Mouse (Mus musculus) layer of hippocampus, postnatal 25 days (tissue): ENCODE results near the gene Bpifb2. TPM values are rescaled to one million over a fixed set of nuclear protein-coding genes. Genes with fewer than 3 reads are reported as not detected.
"Not testable (repeated sequence)": the region's sequence is repeated elsewhere in the genome, so short reads cannot be mapped to it uniquely, and the experiment has no call there.

Experiments
- DNase-seq, 2 experiments: peaks; one replicate each; pipeline ENCODE4 v3.0.0; 2022; ENCODE audit warnings: mixed read lengths in 2 of 2, low spot score in 1 of 2; ENCODE audit errors: extremely low spot score in 1 of 2
- total RNA-seq, 2 experiments: library from RNA; stranded (reverse); gene quantifications; 2 replicates each; pipeline ENCODE4 v1.2.3; 2021

Gene Bpifb2
- total RNA-seq: not detected

DNA sequence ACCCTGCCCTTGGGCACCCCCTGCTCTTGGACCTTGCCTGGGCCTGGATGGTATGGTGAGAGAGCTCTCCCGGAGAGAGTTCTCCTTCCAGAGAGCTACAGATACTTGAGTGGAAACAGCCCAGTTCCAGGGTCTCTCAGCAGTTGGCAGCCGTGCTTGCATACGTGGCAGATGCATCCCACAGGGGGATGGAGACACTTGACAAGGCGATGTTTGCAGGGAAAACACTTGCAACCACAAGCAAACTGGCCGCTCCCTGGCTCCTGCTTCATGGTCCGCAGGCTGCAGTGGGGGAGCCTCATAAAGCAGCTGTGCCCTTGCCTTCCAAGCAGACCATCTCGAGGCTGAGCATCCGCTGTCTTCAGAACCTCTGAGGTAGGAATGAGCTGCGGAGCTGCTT is at the start of gene Bpifb2:
TSS of gene Bpifb2 (plus strand) at position 301 of the 400 bp plus-strand sequence.
- no peak for DNase-seq

DNA sequence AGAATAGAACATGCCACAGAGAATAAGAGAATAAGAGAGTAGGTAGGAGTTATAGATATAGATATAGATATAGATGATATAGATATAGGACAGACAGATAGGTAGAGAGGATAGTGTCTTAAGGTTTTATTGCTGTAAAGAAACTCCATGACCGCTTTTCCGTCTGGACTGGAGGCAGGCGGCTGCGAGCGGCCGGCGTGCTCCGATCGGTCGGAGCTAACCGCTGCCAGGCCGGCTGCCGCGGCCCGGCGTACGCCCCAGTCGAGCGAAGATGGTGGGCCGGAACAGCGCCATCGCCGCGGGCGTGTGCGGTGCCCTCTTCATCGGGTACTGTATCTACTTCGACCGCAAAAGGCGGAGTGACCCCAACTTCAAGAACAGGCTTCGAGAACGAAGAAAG is 48.9 kb upstream of the Bpifb2 start:
- DNase-seq: not testable (repeated sequence)

DNA sequence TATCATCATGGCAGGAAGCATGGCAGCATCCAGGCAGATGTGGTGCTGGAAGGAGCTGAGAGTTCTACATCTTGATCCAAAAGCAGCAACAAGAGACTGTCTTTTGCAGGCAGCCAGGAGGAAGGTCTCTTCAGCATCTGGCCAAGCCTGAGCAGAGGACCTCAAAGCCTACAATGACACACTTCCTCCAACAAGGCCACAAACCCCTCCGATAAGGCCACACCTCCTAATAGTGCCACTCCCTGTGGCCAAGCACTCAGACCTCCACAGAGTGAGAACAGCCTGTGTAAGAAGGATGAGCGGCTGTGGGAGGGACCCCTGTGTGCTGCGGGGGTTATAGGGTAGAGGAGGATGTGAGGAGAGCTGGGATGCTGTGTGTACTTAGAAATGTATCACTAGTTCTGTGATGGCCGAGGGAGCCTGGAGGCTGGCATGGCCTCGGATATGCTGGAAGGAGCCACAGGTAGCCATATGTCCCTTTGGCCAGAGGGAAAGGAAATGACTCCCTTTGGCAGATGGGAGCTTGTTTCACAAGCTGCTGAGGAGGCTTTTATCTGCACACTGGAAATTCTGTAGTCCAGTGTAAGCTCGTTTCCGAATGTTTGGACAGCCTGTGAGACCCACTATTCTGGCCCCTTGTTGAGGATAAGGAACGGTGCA is 47.5 kb upstream of the Bpifb2 start:
- no peak for DNase-seq

DNA sequence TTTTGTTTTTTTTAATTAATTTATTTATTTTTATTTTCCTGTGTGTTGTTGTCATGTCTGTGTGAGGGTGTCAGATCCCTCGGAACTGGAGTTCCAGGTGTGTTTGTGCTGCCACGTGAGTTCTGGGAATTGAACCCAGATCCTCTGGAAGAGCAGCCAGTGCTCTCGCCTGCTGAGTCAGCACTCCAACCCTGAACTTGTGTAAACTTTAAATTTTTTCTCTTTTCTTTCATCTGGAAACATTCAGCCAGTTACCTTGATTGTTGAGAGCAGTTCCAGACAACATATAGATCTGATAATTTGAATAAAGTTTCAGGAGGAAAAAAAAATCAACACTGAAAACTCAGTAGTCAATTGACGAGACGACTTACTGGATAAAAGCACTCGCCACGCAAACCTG is 46.1 kb upstream of the Bpifb2 start:
- DNase-seq: no peak

DNA sequence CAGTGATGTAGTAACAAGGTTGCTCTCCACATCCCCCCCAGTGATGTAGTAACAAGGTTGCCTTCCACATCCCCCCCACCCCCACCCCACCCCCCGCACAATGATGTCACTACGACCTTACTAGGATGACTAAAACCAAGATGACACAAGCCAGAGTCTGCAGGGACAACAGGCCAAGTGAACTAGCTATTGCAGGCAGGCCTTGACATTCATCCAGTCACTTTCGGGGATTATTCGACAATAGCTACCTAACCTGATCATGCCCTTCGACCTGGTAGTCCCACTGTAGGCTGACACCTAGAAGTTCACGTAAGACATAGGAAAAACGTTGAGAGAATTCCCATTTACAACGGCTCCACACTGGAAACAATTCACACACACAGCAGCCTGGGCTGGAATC is 41.6 kb upstream of the Bpifb2 start:
- no peak for DNase-seq

DNA sequence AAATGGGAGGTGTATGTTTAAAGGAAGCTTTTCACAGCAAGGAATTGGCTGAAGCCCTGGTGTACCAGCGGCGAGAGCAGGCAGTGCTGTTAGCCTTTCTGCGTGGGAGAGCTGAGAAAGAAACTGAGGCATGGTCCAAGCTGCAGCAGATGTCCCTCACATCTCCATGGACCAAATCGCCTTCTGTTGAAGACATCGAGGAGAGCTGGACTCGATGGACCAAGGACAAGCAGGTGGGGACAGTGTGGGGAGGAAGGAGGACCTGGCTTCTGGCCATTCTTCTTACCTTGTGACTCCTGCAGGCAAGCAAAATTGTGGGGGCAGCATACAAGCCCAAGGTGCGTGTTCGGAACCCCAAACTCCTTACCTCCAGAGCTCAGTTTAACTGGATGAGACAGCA is 32.0 kb upstream of the Bpifb2 start:
- DNase-seq: no peak

DNA sequence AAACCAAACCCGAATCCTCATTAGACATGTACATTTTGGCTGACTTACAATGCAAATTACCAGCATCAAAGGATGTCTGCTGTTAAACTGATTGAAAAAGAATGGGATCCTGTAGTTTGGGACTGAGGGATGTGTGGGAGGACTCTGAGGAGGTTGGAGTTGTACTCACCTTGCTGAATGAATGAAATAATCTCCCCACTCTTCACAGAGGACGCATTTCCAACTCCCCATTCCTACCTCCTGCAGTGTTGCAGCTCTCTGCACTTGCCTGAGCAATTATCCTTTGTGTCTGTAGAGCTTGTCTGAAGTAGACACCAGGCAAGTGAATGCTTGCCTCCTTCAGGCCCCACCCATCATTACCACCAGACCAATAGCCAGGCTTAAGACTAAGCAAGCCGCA is 26.5 kb upstream of the Bpifb2 start:
- DNase-seq: no peak

DNA sequence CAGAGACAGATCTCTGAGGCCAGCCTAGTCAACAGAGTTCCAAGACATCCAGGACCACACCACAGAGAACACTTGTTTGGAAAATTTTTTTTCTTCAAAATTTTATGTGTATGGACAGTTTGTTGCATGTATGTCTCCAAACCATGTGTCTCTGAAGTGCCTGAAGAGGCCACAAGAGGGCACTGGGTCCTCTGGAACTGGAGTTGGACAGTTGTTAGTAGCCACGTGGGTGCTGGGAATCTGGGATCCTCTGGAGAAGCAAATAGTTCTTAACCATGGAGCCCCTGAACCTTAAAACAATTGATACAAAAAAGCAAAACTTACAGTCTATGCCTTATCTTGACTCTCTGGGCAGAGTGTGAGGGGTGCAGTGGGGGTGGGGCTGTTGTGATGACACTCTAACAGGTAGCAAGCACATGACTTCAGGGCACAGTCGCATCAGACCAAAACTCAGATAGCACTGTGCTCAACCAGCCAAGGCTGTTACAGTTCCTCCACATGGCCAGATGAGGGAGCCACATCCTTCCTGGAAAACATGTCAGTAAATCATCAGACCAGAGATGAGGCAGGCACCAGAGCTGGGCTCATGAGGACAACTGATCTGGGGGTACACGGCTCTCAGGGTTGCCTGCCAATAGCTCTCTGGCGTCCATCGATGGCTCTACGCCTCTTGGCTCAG is 24.4 kb upstream of the Bpifb2 start:
- DNase-seq: no peak

DNA sequence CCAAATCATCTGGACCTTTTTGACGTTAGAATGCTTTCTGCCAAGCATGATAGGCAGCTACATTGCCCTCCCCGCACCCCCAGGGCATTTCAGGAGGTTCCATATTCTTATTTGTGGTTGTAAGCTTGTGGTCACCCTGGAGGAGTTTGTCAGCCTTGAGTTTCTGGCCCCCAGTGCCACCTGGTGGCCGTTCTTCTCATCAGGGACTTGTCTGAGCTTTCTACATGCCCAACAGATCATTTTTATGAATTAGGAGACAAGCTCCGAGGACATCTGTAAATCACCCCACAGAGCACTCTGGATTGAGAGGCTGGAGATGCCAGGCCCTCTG is 23.9 kb upstream of the Bpifb2 start:
- peak; percentile 23 to 73 for DNase-seq

DNA sequence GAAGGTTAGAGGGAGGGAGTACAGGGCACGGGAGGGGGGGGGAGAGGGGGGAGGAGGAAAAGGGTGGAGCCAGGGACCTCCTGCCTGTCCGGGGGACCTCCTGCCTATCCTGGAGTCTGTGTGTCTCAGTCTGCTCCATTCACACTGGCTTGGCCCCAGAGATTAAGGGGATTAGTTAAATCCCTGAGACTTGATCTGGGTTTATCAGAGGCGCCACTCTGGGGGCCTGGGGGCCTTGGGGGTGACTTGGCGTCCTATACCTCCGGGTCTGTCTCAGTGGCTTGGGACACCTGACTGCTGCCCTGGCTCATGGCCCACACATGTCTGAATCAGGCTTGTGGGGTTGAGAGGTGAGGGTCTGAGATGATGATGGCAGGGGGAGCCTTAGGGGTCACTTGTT is 21.3 kb upstream of the Bpifb2 start:
- no peak for DNase-seq

DNA sequence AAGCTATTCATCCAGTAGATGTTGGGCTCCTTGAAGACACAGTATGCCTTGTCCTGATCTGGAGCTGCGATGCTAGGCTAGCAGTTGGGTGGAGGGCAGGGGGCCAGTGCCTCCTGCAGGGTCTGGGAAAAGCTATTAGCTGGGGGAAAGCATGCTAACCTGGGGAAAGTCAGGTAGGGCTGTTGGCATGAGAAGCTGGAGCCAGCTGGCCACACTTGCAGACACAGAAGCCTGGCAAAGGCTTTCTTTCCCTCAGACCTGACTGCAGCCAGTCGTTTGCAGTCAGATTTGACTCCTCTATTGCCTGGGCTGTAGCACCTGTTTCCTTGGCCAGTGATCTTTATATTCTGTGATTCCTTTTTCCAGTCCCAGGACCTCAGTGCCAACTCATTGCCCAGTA is 15.3 kb upstream of the Bpifb2 start:
- no peak for DNase-seq

DNA sequence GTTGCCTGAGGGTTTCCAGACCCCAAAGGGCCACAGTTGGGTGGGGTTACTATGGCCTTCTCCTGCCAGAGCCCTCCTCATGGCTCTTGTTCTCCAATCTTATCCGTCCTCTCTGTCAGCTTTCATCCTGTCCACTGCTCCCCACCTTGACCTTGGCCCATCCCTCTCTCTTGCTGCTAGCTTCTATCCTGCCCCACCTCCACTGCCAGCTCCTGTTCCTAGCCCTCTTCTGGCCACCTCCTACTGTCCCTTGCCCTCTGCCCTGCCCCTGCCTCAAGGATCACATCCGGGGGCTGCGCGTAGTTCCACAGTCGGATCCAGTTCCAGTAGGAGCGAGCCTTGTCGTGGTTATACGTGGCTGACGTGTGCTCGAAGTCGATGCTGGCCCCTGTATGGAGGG is 14.5 kb upstream of the Bpifb2 start:
- DNase-seq: no peak

DNA sequence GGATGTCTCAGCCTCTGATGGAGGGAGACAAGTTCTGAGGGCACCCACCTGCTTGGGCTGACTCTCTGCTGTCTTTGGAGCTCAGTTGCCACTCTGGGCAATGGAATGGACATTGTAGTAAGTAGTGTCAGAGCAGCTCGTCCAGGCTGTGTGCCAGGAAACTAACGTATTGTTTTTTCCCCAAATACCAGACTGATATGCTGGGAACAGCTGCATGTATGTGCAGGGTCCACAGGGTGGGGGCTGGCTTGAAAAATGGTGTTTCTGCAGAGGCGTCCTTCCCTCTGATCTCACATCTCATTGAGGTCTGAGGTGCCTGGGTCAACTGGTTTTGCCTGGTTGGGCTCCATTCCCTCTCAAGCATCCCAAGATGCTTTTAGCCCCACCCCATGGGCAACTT is 14.1 kb upstream of the Bpifb2 start:
- no peak for DNase-seq

DNA sequence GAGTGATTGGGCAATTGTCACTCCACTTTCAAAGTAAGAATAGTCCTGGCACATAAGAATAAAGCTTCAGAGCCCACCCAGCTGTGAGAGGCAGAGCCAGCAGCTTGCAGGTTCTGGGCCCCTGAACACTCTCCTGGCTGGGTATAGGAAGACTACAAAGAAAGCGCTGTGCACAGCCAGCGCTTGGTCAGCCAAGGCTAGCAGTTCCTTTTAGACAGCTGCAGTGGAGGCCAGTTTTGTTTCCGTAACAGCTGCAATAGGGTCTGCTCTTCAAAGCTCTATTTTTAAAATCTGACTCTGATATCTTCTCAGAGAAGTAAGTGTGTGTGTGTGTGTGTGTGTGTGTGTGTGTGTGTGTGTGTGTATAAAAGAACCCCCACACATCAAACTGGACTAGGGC is 12.9 kb upstream of the Bpifb2 start:
- no peak for DNase-seq

DNA sequence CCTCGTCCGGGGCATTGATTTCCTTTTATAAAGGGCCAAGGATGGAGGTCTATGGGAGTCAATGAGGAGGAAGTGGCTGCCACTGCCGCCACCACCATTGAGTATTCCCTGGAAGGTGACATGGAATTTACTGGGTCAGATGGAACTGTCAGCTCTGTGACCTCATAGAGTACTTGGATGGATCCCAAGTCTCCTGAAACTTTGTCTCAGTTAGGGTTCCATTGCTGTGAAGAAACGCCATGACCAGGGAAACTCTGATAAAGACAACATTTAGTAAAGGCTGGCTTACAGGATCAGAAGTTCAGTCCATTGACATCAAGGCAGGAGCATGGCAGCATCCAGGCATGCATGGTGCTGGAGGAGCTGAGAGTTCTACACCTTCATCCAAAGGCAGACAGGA is 3.9 kb upstream of the Bpifb2 start, which contains the start of gene Sun5:
TSS of gene Sun5 (minus strand) at position 101 of the 400 bp plus-strand sequence.
- no peak for DNase-seq

DNA sequence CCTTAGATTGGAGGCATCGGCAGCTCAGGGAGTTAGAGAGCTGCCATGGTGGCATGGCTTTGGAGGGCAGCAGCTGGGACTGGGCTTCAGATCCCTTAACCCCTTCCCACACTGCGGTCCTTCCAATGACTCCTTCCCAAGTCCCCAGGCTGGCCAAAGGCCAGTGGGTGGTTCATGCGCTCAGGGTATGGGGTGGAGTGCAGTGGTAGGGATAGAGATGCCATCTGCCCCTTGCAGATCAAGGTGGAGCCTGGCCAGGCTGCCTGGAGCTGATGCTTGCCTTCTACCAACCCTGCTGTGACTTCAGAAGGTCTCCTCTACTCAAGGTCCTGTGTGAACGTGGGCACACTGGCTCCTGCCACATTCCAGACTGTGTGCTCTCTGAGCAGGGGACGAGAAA is 24.3 kb downstream of the Bpifb2 start:
- DNase-seq: no peak

DNA sequence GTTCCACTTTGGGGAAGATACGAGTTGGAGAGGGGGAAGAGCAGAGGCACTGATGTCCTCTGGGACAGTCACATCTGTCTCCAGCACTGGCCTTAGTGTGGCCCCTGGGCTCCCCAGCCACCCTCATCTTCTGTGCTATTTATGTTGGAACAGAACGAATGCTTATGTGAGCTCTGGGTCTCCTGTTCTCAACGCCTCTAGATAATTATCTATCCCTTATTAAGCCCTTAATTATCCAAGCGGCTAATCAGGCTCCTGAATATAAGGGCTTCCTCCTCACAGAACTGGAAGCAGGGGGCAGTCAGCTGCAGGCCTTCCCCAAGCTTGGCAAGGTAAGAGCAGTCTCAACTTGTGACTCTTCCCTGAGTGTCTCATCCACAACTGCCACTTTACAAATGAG is 25.2 kb downstream of the Bpifb2 start, which contains the start of gene Bpifb6:
TSS of gene Bpifb6 (plus strand) at position 301 of the 400 bp plus-strand sequence.
- no peak for DNase-seq

DNA sequence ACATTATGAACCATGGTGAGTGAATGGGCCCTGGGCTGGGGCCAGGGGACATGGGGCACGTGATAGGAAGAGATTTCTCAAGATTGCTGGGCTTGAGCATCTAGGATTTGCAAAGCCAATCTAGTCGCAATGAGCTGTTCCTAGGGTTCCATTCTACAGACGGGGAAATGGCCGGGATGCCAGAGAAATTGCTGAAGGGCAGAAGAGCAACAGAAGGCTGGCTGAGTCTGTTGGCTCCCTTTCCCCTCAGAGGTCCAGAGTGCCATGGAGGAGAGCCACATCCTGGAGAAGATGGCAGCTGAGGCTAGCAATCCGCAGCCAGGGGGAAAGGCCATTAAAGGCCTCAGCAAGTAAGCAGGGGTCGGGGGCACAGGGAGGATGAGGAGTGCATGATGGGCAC is 27.9 kb downstream of the Bpifb2 start:
- DNase-seq: no peak

DNA sequence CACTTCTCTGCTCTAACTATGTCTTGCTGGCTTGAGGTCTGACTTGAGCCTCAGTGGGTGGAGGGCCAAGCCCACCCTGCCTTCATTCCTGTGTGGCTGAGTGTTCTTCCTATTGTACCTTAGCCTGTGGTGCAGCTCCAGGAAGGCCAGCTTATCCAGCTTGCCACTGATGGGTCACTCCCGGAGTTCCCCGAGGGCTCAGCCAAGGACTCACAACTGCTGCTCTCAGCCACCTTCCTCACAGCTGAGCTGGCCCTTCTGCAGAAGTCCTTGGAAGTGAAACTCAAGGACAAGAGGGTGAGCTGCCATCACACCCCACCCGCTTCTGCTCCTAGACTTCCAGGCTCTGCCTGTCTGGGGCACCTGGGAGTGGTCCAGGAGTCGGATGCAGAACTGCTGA is 31.8 kb downstream of the Bpifb2 start:
- no peak for DNase-seq

DNA sequence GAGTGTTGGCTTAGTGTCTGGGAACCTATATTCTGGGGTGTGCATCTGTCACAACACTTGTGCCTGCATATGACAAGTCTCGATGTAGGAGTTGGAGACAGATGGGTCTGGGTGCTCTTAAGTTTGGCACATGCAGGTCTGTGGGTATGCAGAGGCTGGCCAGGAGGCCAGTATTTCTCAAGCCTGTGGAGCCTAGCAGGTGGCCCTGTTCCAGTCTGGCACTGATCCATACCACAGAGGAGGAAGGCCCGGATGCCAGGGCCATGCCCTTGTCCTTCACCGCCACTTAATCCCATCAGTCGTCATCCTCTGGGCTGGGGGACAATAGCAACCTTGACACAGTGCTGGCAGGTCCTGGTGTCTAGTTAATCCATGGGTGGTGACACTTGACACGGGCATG is 39.3 kb downstream of the Bpifb2 start:
- no peak for DNase-seq

DNA sequence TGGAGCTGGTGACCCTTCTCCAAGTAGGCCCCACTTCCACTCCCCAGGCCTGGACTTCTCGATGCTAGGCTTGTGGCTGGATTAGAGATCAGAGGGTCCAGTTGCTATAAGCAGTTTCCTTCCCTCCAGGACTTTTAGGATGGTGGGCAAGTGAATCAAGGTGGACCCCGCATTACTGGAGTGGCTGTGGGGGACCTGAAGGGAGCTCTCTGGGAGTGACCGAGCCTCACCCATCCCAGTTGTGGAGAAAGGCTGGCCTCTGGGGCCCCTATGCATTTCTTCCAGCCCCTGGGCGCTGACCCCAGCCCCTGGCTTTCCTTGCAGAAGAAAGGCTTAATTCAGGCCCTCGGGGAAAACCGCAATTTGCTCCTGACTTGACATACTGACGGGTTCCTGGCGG is 43.1 kb downstream of the Bpifb2 start, which contains the start of gene Bpifb3:
TSS of gene Bpifb3 (plus strand) at position 301 of the 400 bp plus-strand sequence.
- no peak for DNase-seq

DNA sequence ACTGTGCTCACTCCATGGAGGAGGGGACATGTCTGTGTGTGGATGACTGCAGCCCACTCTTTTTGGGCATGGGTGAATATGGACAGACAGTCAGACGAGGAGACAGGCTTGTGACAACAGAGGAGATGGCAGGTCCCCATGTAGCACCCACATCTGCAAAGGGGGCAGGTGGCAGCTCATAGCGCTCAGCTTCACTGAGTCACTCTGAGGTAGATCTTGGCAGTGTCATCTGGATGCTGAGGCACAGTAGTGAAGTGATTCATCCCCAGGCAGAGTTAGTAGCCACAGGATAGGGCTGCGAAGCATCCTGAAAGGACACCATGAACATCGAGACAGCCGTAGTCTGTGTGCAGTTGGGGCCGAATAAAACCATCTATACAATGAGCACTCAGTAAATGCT is 46.4 kb downstream of the Bpifb2 start:
- no peak for DNase-seq
